Mouse (Mus musculus) frontal cortex, postnatal 10 days (tissue): Measurements from ENCODE around the gene Vmn2r28.
"Not testable (repeated sequence)": the region's sequence is repeated elsewhere in the genome, so short reads cannot be mapped to it uniquely, and the experiment has no call there.

Source experiments
- DNase-seq, 2 experiments: peaks; one replicate each; pipeline ENCODE4 v3.0.0; 2022; ENCODE audit warnings: low spot score in 2 of 2, mixed read lengths in 1 of 2

Vmn2r28 gene

DNA sequence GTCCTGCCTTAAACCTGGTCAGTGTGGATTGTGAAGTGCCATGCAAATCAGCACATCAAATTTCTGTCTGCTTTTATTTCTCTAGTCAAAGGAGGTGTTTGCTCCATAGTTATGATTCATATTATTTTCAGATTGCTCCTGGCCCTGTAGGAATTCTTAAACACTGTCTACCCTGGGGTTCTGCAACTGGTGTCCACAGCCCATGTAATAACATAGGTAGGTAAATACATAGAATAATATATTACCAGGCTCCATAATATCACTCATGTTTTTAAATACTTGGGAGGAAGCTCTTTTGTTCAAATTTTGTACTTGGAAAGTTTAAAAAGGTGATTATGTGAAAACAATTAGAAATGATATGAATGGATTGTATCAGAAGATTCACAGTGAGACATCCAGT is at the start of gene Vmn2r28:
TSS of gene Vmn2r28 (minus strand) at position 101 of the 400 bp plus-strand sequence.
- DNase-seq, result not testable (repeated sequence)

DNA sequence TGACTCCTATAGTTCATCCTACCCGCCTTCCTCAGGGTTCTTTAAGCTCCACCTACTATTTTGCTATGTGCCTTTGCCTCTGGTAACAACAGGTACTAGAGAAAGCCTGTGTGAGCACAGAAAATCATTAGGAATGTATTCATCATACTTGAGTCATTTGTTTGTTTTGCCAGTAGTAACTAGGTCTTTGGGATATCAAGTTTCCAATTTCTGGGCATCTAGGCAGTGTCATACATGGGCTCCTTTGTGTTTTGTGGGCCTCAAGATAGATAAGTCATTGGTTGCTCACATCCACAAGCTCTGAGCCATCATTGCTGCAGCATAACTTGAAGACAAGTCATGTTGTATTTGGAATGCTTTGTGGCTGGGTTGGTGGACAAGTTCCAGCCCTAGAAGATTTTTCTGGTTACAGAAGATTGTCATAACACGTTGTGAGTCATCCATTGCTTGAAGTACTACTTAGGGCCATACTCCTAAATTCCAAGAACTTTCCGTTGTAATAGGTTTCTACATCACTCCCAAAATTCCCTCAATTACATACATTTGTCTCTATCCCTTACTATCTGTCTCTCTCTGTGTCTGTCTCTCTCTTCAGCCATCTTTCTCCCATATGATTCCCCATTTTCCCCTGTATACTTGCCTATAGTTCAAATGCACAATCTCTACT is 47.1 kb upstream of the Vmn2r28 start:
- DNase-seq, result not testable (repeated sequence)

DNA sequence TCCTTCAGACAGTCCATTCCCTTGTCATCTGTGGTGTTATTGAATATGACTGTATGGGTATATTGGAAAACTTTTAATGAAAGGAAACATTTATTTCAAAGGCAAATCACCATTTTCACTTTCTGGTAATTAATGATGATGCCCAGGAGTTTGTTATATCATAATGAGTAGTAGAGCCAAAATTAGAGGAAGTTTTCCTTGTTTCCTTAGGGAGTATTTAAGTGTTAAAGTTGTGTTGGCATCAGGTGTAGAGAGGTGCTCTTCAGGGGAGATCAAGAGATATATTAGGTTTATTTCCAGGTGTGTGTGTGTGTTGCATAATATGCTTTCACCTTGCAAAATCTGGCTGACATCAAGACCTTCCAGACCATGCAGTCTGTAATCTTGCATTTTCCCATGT is 37.1 kb downstream of the Vmn2r28 start, which contains the start of gene Vmn1r59:
TSS of gene Vmn1r59 (minus strand) at position 101 of the 400 bp plus-strand sequence.
- no peak for DNase-seq

DNA sequence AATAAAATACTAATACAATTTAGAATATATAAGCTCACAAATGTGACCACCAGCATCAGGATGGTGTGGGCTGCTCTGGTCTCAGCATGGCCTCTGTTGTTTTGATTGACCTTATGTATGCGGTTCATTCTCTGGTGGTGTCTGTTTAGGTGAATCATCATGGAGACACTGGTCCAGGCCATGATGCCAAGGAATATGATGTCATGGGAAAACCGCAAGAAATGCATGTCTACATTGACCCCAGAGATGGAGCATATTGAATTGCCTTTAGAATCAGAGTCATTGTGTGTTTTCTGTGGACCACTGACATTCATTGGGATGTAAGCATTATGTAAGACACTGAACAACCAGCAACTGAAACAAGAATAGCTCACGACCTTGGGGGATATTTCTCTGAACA is 39.7 kb downstream of the Vmn2r28 start:
- not testable (repeated sequence) for DNase-seq

DNA sequence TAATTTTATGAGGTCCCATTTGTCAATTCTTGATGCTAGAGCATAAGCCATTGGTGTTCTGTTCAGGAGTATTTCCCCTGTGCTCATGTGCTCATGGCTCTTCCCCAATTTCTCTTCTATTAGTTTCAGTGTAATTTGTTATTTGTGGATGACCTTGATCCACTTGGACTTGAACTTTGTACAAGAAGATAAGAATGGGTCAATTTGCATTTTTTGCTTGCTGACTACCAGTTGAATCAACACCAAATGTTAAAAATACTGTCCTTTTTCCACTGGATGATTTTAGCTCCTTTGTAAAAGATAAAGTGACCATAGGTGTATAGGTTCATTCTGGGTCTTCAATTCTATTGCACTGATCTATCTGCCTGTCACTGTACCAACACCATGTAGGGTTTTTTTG is 45.1 kb downstream of the Vmn2r28 start:
- no peak for DNase-seq
